Mouse (Mus musculus): ENCODE measurements at regions not wholly inside any gene's neighbourhood (a gene's known extent, or its start where the extent isn't known, plus 50 kb on each side); places are given as distances from the start of the nearest gene placed in this dataset.

DNA sequence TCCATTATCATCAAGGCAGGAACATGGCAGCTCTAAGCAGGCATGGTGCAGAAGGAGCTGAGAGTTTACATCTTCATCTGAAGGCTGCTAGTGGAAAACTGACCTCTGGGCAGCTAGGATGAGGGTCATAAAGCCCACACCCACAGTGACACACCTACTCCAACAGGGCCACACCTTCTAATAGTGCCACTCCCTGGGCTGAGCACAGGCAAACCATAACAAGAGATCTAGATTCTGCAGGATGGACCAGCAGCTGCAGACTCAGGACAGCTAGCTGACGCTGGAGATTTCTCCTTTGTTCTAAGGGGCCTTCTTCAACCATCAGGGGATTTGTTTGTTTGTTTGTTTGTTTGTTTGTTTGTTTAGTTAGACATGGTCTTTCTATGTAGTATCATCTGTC lies 79.6 kb upstream of the Bod1 start:
- Histone ChIP-seq H3K27me3 (replicated peaks) (no peaks in the 10 kb centered on the region), H3K4me2 (no peak overlapping the region), H3K36me3 (no peaks in the 10 kb centered on the region), H3K4me1 (replicated peaks) (no peaks in the 10 kb centered on the region), H3K4me3 (no peak overlapping the region), H3K27ac (ENCODE audit: poor library complexity, severe bottlenecking) (no peak overlapping the region), H3K9ac (no peak overlapping the region), H3K9me3 (replicated peaks) (no peaks in the 10 kb centered on the region)
- WGBS, result 74% methylated on average over 1 of the region's 1 CpGs
- peak; percentile 61; the same call in 1 of the 2 replicates for ATAC-seq (ENCODE audit: insufficient number of reproducible peaks, low FRiP score)

DNA sequence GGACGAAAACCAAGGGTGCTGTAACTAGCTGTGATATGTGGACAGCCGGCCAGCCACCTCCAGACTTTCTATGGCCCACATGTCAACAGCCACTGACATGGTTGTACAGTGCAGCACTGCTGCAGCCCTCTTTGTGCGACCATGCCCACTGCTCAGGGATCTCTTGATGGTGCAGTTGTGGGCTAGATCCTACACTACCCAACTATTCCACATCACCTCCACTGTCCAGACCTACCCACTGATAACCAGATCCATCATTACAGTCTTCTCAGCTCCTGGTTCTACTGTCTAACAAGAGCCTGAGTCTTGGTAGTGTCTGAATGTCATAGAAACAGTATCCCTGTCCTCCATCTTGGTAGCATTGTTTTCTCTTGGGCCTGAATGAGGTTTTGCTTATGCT lies 81.5 kb upstream of the Bod1 start:
- ATAC-seq (ENCODE audit: insufficient number of reproducible peaks, low FRiP score), result no peak
- no peak overlapping the region for H3K4me3 ChIP-seq
- no peak overlapping the region for H3K9ac ChIP-seq
- H3K27me3 ChIP-seq (replicated peaks), result no peaks in the 10 kb centered on the region
- WGBS, result 84% methylated on average over 3 of the region's 3 CpGs
- H3K27ac ChIP-seq (ENCODE audit: poor library complexity, severe bottlenecking), result no peak overlapping the region
- H3K4me1 ChIP-seq (replicated peaks), result no peaks in the 10 kb centered on the region
- H3K4me2 ChIP-seq, result no peak overlapping the region
- H3K9me3 ChIP-seq (replicated peaks), result no peaks in the 10 kb centered on the region
- no peaks in the 10 kb centered on the region for H3K36me3 ChIP-seq

DNA sequence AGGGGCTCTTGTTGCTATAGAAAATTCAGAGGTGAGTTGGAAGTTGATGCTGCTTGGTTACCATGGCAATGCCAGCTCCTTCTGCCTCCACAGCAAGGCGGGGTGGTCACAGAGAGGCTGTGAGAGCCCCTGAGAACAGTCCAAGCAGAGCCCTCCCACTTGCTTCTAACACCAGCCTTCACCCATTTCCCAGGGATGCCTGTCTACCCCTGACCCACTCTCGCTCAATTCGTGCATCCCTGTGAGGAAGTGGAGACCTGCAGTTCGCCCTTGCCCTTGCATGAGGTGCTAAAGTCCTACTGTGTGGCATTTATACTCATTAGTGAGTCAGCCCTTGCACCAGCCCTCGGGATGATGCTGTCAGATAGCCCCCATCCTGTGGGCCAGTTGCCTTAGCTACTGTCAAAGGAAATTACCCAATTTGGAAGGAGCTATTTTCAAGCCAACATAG lies 82.1 kb upstream of the Bod1 start:
- ATAC-seq (ENCODE audit: insufficient number of reproducible peaks, low FRiP score), result no peak
- Histone ChIP-seq H3K9ac (no peak overlapping the region), H3K4me3 (no peak overlapping the region), H3K36me3 (no peaks in the 10 kb centered on the region), H3K27ac (ENCODE audit: poor library complexity, severe bottlenecking) (no peak overlapping the region), H3K4me1 (replicated peaks) (no peaks in the 10 kb centered on the region), H3K9me3 (replicated peaks) (no peaks in the 10 kb centered on the region), H3K4me2 (no peak overlapping the region), H3K27me3 (replicated peaks) (no peaks in the 10 kb centered on the region)
- WGBS, result 42% methylated on average over 5 of the region's 5 CpGs

DNA sequence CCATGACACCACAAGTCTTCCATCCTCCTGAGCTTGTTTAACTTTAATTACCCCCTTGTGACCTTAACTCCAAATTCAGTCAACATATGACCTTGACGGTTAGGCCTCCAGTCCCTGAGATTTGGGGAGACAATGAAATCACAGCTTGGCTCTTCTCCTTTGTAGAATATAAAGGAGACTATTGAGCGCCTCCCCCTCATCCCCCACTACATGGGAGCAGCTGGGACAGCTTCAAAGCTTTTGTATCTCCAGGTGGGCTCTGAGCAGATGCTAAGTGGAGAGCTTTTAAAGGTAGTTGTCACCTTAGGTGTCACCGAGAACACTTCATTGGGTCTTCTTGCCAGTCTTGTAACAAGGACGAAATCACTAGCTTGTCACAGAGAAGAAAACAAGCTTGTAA lies 82.7 kb upstream of the Bod1 start:
- Histone ChIP-seq H3K4me3 (no peak overlapping the region), H3K4me2 (no peak overlapping the region), H3K27me3 (replicated peaks) (no peaks in the 10 kb centered on the region), H3K4me1 (replicated peaks) (no peaks in the 10 kb centered on the region), H3K9ac (no peak overlapping the region), H3K36me3 (no peaks in the 10 kb centered on the region), H3K9me3 (replicated peaks) (no peaks in the 10 kb centered on the region), H3K27ac (ENCODE audit: poor library complexity, severe bottlenecking) (no peak overlapping the region)
- ATAC-seq (ENCODE audit: insufficient number of reproducible peaks, low FRiP score), result no peak
- 51% methylated on average over 4 of the region's 4 CpGs for WGBS

DNA sequence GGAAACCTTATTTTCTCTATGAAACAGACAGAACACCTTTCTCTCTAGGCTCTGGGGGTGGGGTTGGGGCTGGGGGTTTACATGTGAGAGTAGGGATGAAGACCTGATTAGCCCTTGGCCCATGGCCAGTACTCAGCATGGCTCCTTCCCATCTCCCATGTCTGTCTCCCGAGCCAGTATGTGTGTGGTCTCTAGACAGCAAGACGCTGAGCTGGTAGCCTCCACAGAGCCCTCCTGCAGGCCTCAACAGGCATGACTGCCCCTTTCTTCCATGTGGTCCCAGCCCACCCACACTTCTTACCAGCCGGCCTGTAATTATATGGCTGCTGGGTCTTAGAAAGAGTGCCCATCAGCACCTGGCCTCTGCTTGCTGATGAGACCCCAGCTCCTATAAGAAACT lies 84.2 kb upstream of the Bod1 start:
- H3K9ac ChIP-seq, result no peak overlapping the region
- no peaks in the 10 kb centered on the region for H3K27me3 ChIP-seq (replicated peaks)
- no peak overlapping the region for H3K4me3 ChIP-seq
- ATAC-seq (ENCODE audit: insufficient number of reproducible peaks, low FRiP score), result no peak
- H3K27ac ChIP-seq (ENCODE audit: poor library complexity, severe bottlenecking), result no peak overlapping the region
- H3K4me1 ChIP-seq (replicated peaks), result peaks cover 13% of the 10 kb centered on the region
- WGBS, result 61% methylated on average over 3 of the region's 3 CpGs
- no peaks in the 10 kb centered on the region for H3K36me3 ChIP-seq
- no peaks in the 10 kb centered on the region for H3K9me3 ChIP-seq (replicated peaks)
- H3K4me2 ChIP-seq, result no peak overlapping the region

DNA sequence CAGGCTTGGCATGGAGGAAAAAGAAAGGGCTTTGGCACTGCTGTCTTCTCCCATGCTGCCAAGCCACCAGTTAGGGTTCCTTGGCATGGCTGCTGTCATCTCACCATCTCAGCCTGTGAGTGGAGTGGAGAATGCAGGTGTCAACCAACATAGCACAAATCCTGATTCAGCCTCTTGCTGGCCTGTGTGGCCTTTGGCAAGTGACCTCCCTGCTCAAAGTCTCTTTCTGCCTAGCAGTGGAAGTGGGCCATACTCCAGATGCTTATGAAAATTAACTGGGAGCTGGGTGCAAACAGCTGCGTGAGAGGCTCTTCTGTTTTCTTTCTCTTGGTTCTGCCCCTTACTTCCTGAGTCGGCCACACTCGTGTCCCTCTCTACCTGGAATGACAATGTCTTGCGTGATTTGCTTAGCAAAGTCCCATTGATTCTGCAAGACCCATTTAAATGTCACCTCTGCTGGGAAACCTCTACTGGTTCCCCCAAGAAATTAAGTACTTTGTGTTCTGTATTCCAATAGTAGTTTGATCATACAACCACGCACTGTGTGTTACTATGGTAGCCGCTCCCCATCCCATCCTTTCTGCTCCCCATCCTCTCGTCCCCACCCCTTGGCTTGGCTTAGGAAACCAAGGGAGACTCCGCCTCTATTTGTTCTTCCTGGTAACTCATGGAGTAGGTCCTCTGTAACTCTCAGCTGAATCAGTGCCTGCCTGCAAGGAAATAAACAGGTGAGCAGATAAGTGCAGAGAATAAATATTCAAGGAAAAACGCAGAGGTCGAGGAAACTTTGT lies 84.9 kb upstream of the Bod1 start:
- Histone ChIP-seq H3K36me3 (no peaks in the 10 kb centered on the region), H3K4me3 (no peak overlapping the region), H3K4me2 (no peak overlapping the region), H3K27ac (ENCODE audit: poor library complexity, severe bottlenecking) (no peak overlapping the region), H3K9ac (no peak overlapping the region), H3K9me3 (replicated peaks) (no peaks in the 10 kb centered on the region), H3K4me1 (replicated peaks) (peaks cover 13% of the 10 kb centered on the region), H3K27me3 (replicated peaks) (no peaks in the 10 kb centered on the region)
- no peak for ATAC-seq (ENCODE audit: insufficient number of reproducible peaks, low FRiP score)
- 85% methylated on average over 10 of the region's 10 CpGs for WGBS

DNA sequence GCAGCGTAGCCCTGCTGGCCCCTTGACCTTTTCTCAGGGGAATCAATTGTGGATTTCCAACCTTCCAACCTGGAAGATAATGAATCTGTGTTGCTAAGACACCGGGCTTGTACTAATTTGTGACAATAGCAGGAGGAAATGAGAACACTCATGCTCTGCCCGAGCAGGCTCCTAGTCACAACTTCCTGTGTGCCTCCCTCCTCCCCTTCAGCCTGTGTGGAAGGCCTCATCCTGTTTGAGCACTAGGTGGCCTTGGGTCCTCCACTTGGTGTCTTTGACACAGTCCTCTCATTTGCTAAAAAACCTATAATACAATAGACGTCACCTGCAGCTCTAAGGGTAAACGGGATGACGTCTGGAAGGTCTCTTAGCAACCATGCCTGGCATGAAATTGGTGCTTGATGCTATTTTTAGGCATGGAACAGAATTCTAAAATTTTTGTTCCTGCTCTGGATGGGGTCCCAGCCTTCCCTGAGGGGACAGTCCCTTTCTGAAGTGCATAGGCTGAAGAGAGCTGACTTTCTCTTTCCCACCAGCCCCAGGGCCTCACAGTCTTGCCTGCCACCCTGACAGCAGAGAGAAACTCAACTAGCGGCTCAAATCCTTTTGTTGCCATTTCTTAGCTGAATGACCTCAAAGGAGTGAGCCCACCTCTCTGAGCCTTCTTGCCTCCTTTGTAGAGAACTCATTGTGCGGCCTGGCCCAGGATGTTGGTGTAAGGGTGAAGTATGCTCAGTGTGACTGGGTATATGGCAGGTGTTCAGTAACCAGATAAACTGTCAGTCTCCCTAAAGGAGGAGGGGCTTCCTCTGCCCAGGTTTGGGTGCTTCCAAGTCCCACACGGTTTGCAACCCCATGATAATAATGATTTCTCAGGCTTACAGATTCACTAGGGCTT lies 88.4 kb upstream of the Bod1 start:
- Histone ChIP-seq H3K4me1 (replicated peaks) (peaks cover 33% of the 10 kb centered on the region), H3K27ac (ENCODE audit: poor library complexity, severe bottlenecking) (no peak overlapping the region), H3K9me3 (replicated peaks) (no peaks in the 10 kb centered on the region), H3K4me2 (no peak overlapping the region), H3K36me3 (no peaks in the 10 kb centered on the region), H3K4me3 (no peak overlapping the region), H3K9ac (0 out of 2 replicates have a peak overlapping the region, but pooled peaks have one; percentile 9), H3K27me3 (replicated peaks) (no peaks in the 10 kb centered on the region)
- 57% methylated on average over 9 of the region's 9 CpGs for WGBS
- ATAC-seq (ENCODE audit: insufficient number of reproducible peaks, low FRiP score), result no peak

DNA sequence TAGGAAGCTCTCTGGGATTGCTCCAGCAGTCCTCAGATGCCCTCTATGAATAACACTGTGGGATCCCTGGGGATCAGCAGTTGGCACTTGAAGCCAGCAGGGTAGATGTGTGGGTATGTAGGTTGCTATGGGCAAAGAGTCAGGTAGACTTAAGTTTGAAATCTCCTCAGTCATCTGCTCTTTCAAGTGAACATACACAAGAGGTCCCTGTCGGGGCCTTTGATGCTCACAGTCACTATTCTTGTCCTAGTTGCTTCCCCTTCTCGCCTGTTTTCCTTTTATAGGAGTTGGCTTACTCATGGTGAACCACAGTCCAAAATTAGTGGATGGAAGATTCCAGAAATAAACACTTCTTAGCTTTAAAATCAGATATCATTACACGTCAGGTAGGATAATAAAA lies 92.2 kb upstream of the Bod1 start:
- ATAC-seq (ENCODE audit: insufficient number of reproducible peaks, low FRiP score), result no peak

DNA sequence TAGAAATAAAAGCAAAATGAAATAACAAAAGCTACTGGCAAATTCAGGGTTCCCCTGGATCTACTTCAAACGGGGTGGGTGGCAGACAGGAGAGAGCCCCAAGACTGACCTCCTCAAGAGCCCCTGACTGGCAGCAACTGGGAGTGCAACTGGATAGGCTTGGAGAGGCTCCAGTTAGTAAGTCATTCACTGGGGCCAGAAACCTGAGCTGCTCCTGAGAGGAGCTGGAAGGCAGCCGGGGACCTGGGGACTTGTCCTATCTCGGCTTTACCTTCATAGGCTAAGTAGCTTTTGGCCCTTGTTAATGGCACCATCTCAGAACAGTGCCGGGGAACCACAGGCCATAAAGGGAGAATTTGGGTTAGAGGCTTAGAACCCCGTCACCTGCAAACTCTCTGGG lies 94.6 kb upstream of the Bod1 start:
- Histone ChIP-seq H3K4me3 (no peak overlapping the region), H3K27ac (ENCODE audit: poor library complexity, severe bottlenecking) (no peak overlapping the region), H3K27me3 (replicated peaks) (no peaks in the 10 kb centered on the region), H3K9ac (no peak overlapping the region), H3K4me2 (no peak overlapping the region), H3K4me1 (replicated peaks) (peaks cover 35% of the 10 kb centered on the region), H3K9me3 (replicated peaks) (no peaks in the 10 kb centered on the region), H3K36me3 (no peaks in the 10 kb centered on the region)
- WGBS, result 82% methylated on average over 5 of the region's 5 CpGs
- no peak for ATAC-seq (ENCODE audit: insufficient number of reproducible peaks, low FRiP score)

More for the DNA sequence above, 92.2 kb upstream of the Bod1 start:
- Histone ChIP-seq H3K36me3 (no peaks in the 10 kb centered on the region), H3K27me3 (replicated peaks) (no peaks in the 10 kb centered on the region), H3K4me1 (replicated peaks) (peaks cover 33% of the 10 kb centered on the region), H3K9ac (no peak overlapping the region), H3K4me3 (no peak overlapping the region), H3K4me2 (no peak overlapping the region), H3K9me3 (replicated peaks) (no peaks in the 10 kb centered on the region), H3K27ac (ENCODE audit: poor library complexity, severe bottlenecking) (no peak overlapping the region)
- WGBS, result 45% methylated on average over 3 of the region's 3 CpGs

DNA sequence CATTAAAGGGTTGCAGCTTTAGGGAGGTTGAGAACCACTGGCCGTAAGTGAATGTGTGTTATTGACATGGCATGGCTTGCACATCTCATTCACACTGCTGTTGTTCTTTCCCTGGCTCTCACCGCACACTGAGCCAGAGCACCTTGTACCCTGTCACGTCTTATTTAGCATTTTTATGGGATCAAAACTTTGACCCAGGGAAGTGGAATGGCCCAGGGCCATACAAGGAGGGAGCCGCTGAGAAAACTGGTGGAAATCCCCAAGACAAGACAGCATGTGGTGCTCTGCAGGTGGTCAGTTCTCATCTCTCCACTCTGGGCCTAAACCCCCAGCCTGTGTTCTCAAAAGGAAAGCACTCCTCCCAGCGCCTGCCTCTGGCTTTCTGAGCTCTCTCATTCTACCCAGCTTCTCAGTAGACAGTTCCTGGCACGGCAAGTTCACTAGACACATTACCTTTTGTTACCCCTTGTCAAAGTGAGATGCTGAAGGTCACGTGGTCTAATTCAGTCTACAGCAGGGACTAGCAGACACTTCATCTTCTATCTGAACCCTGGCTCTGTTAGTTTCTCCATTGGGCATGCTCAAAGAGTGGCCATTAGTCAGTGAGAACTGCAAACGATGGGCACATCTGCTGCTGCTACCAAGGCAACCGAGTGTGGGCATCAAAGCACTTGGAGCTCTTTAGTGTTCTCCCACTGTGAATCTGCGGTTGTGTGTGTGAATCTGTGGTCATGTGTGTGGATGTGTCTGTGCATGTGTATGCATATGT lies 96.2 kb upstream of the Bod1 start:
- no peak overlapping the region for H3K9ac ChIP-seq
- no peaks in the 10 kb centered on the region for H3K36me3 ChIP-seq
- 61% methylated on average over 10 of the region's 10 CpGs for WGBS
- H3K4me1 ChIP-seq (replicated peaks), result peaks cover 34% of the 10 kb centered on the region
- H3K27ac ChIP-seq (ENCODE audit: poor library complexity, severe bottlenecking), result no peak overlapping the region
- H3K27me3 ChIP-seq (replicated peaks), result no peaks in the 10 kb centered on the region
- 0 out of 2 replicates have a peak, but pooled peaks cover under 1% of the 10 kb centered on the region for H3K9me3 ChIP-seq (replicated peaks)
- no peak overlapping the region for H3K4me3 ChIP-seq
- ATAC-seq (ENCODE audit: insufficient number of reproducible peaks, low FRiP score), result no peak
- H3K4me2 ChIP-seq, result no peak overlapping the region
